Mouse (Mus musculus) naive thymus-derived CD4-positive, alpha-beta T cell, adult 5 months (primary cell): ENCODE measurements around the gene Elf5. TPM values are rescaled to one million over a fixed set of nuclear protein-coding genes. Genes with fewer than 3 reads are reported as not detected.

ENCODE experiments used
- polyA plus RNA-seq: library from polyadenylated mRNA; unstranded; fragments of 100-300 nt; shearing (Covaris generic); gene quantifications from one replicate; pipeline ENCODE4 v1.2.1, GENCODE M21; 2017

Elf5 gene
- polyA plus RNA-seq = not detected

GRCm38 (mm10) chr2:103411348-103411747 is at the start of gene Elf5:
Elf5 (plus strand) TSS chr2:103411688.

GRCm38 (mm10) chr2:103484617-103485401 is 73.3 kb downstream of the Elf5 start, which contains the start of gene Cat:
Cat (minus strand) TSS chr2:103485160.

Other genes starting within 250 kb of the Elf5 start
- not detected for gene Ehf, start 108.4 kb upstream of the Elf5 start, polyA plus RNA-seq
- gene Cat, start 73.5 kb downstream of the Elf5 start, polyA plus RNA-seq = 77.8 TPM
- gene Abtb2, start 154.6 kb downstream of the Elf5 start, polyA plus RNA-seq = 94.0 TPM